Mouse (Mus musculus): ENCODE results near the gene Rgs7. TPM values are rescaled to one million over a fixed set of nuclear protein-coding genes. Genes with fewer than 3 reads are reported as not detected.

Rgs7 gene
- polyA plus RNA-seq, 1 experiment from 2014 or later: 0.96 TPM

DNA sequence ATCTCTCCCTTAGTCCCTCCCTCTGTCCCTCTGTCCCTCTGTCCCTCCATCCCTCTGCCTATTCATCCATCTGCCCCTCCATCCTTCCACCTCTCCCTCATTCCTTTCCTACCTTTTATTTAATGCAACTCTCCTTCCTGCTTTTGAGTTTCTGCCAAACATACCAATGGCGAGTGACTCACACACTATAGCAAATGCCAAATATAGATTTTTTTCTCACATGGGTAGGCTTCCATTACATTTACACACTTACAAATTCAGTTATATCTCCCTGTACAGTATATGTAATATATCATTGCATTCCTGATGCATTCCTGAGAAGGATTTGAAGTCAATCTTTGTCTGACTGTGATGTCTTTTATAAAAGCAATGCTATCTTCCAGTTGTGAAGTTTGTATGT is 202.2 kb downstream of the Rgs7 start:
- H3K9ac ChIP-seq (ENCODE audit: low read length): no peak overlapping the region
- H3K9me3 ChIP-seq (ENCODE audit: control insufficient read depth, low read length): no peaks in the 10 kb centered on the region
- DNase-seq (ENCODE audit: low spot score) (no peak), ATAC-seq (ENCODE audit: low FRiP score, low TSS enrichment) (no peak)
- no peak overlapping the region for H3K4me3 ChIP-seq (ENCODE audit: low read depth, low read length)
- H3K4me2 ChIP-seq (replicated peaks; ENCODE audit: low read depth): no peak overlapping the region
- TF ChIP-seq EP300 (optimal IDR thresholded peaks at IDR 0.05) (no peak), CTCF (IDR thresholded peaks at IDR 0.05; ENCODE audit: low read depth) (no peak)
- whole genome bisulfite sequencing: 51% methylated on average over 1 of the region's 1 CpGs
- no peak overlapping the region for H3K27ac ChIP-seq (replicated peaks)
- H3K36me3 ChIP-seq (ENCODE audit: control insufficient read depth, insufficient read depth, low read length): no peaks in the 10 kb centered on the region
- H3K27me3 ChIP-seq (ENCODE audit: control insufficient read depth, insufficient read depth, low read length): no peaks in the 10 kb centered on the region
- H3K4me1 ChIP-seq (replicated peaks; ENCODE audit: control insufficient read depth, insufficient read depth): no peaks in the 10 kb centered on the region

- H3K4me2 ChIP-seq (replicated peaks; ENCODE audit: low read depth): no peak overlapping the region
- no peak overlapping the region for H3K27ac ChIP-seq (replicated peaks)
- TF ChIP-seq CTCF (IDR thresholded peaks at IDR 0.05; ENCODE audit: low read depth) (no peak), EP300 (optimal IDR thresholded peaks at IDR 0.05) (no peak)
- ATAC-seq (ENCODE audit: low FRiP score, low TSS enrichment) (no peak), DNase-seq (ENCODE audit: low spot score) (no peak)
- H3K9ac ChIP-seq (ENCODE audit: low read length): no peak overlapping the region
- H3K4me1 ChIP-seq (replicated peaks; ENCODE audit: control insufficient read depth, insufficient read depth): no peaks in the 10 kb centered on the region
- H3K4me3 ChIP-seq (ENCODE audit: low read depth, low read length): no peak overlapping the region
- H3K27me3 ChIP-seq (ENCODE audit: control insufficient read depth, insufficient read depth, low read length): no peaks in the 10 kb centered on the region
- no peaks in the 10 kb centered on the region for H3K36me3 ChIP-seq (ENCODE audit: control insufficient read depth, insufficient read depth, low read length)
- H3K9me3 ChIP-seq (ENCODE audit: control insufficient read depth, low read length): no peaks in the 10 kb centered on the region
Observed at GRCm38 (mm10) chr1:175262341-175262740, 230.0 kb downstream of the Rgs7 start.

DNA sequence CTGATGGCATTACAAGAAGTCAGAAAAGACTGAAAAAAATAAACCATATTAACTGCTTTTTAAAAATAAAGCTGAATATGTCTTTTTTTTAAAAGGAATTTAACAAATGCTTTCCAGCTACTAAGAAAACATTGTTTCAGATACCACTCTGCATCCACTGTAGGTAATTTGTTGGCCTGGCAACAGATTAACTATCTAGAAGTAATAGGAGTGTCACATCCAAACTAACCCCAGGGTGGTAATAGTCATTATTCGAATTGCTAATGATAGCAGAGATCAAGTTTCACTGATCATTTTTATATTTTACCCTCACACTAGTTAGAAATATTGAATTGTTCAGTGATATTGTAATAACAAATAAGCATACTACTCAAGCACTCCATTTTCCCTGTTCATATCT is 232.9 kb downstream of the Rgs7 start:
- no peak overlapping the region for H3K27ac ChIP-seq (replicated peaks)
- DNase-seq (ENCODE audit: low spot score): no peak
- H3K4me1 ChIP-seq (replicated peaks; ENCODE audit: control insufficient read depth, insufficient read depth): no peaks in the 10 kb centered on the region
- no peak overlapping the region for H3K4me2 ChIP-seq (replicated peaks; ENCODE audit: low read depth)
- no peaks in the 10 kb centered on the region for H3K36me3 ChIP-seq (ENCODE audit: control insufficient read depth, insufficient read depth, low read length)
- 53% methylated on average over 1 of the region's 1 CpGs for WGBS
- no peak overlapping the region for H3K4me3 ChIP-seq (ENCODE audit: low read depth, low read length)
- no peaks in the 10 kb centered on the region for H3K9me3 ChIP-seq (ENCODE audit: control insufficient read depth, low read length)
- no peak overlapping the region for H3K9ac ChIP-seq (ENCODE audit: low read length)
- TF ChIP-seq EP300 (optimal IDR thresholded peaks at IDR 0.05) (no peak), CTCF (IDR thresholded peaks at IDR 0.05; ENCODE audit: low read depth) (no peak)
- H3K27me3 ChIP-seq (ENCODE audit: control insufficient read depth, insufficient read depth, low read length): no peaks in the 10 kb centered on the region
- no peak for ATAC-seq (ENCODE audit: low FRiP score, low TSS enrichment)

DNA sequence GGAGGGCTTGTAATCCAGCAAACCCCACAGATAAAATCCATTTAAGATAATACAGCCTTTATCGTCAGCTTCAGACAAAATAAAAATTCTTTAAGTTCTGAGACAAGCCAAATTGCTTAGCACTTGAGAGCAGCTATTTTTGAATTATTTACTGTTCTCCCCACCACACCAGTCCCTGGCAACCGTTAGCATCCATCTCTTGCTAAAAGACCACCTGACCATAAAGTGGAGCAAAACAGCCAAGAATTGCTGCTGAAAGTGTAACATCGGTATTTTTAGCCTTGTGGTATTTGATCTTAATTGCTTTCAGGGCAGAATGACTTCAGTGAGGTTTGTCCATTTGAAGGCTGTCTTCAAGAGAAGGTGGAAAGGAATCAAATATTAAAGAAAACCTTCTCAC is 237.1 kb downstream of the Rgs7 start:
- no peaks in the 10 kb centered on the region for H3K36me3 ChIP-seq (ENCODE audit: control insufficient read depth, insufficient read depth, low read length)
- no peaks in the 10 kb centered on the region for H3K27me3 ChIP-seq (ENCODE audit: control insufficient read depth, insufficient read depth, low read length)
- WGBS: 47% methylated on average over 3 of the region's 3 CpGs
- TF ChIP-seq EP300 (optimal IDR thresholded peaks at IDR 0.05): no peak
- TF ChIP-seq CTCF (IDR thresholded peaks at IDR 0.05; ENCODE audit: low read depth): no peak
- H3K27ac ChIP-seq (replicated peaks): no peak overlapping the region
- DNase-seq (ENCODE audit: low spot score) (no peak), ATAC-seq (ENCODE audit: low FRiP score, low TSS enrichment) (no peak)
- H3K9me3 ChIP-seq (ENCODE audit: control insufficient read depth, low read length): no peaks in the 10 kb centered on the region
- no peak overlapping the region for H3K9ac ChIP-seq (ENCODE audit: low read length)
- H3K4me3 ChIP-seq (ENCODE audit: low read depth, low read length): no peak overlapping the region
- no peaks in the 10 kb centered on the region for H3K4me1 ChIP-seq (replicated peaks; ENCODE audit: control insufficient read depth, insufficient read depth)
- no peak overlapping the region for H3K4me2 ChIP-seq (replicated peaks; ENCODE audit: low read depth)

DNA sequence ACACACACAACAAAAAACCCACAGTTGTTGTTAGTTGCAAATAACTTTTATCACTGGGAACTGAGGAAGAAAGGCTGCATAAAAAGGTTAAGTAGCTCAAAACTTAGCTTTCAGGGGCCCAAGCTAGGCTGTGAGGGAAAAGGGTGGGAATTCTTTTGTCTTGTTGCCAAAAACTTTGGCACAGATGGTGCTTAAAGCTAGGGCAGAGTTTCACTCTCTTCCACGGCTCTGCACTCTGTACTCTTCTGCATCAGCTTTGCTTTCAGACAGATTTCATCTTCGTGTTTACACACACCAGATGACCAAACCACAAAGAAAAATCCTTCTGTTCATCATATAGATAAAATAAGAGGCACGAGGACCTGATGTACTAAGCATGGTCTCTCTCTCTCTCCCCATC is 237.6 kb downstream of the Rgs7 start:
- Histone ChIP-seq H3K9me3 (ENCODE audit: control insufficient read depth, low read length) (no peaks in the 10 kb centered on the region), H3K36me3 (ENCODE audit: control insufficient read depth, insufficient read depth, low read length) (no peaks in the 10 kb centered on the region), H3K27me3 (ENCODE audit: control insufficient read depth, insufficient read depth, low read length) (no peaks in the 10 kb centered on the region), H3K9ac (ENCODE audit: low read length) (no peak overlapping the region), H3K4me1 (replicated peaks; ENCODE audit: control insufficient read depth, insufficient read depth) (no peaks in the 10 kb centered on the region), H3K4me3 (ENCODE audit: low read depth, low read length) (no peak overlapping the region), H3K27ac (replicated peaks) (no peak overlapping the region), H3K4me2 (replicated peaks; ENCODE audit: low read depth) (no peak overlapping the region)
- no peak for ATAC-seq (ENCODE audit: low FRiP score, low TSS enrichment)
- DNase-seq (ENCODE audit: low spot score): no peak
- TF ChIP-seq EP300 (optimal IDR thresholded peaks at IDR 0.05): no peak
- no peak for TF ChIP-seq CTCF (IDR thresholded peaks at IDR 0.05; ENCODE audit: low read depth)
- 25% methylated on average over 3 of the region's 3 CpGs for WGBS

DNA sequence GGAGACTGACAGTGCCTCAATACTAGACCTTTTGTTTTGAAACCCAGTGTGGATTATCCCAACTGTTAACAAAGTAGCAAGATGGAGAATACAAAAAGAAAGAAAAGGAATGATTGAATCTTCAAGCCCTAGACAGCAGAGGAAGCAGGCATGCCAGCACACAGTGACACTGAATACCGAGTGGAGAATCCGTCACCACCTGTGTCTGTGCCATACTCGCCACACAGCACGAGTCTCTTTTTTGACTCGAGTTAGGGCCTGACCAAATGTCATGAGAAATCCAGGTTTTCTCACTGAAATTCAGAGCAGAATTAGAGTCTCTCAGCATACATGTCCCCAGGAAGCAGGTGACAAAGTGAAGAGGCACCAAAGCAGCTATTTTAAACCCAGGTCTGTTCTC is 250.2 kb downstream of the Rgs7 start:
- WGBS: 71% methylated on average over 5 of the region's 5 CpGs
- Histone ChIP-seq H3K27me3 (ENCODE audit: control insufficient read depth, insufficient read depth, low read length) (no peaks in the 10 kb centered on the region), H3K4me3 (ENCODE audit: low read depth, low read length) (no peak overlapping the region), H3K36me3 (ENCODE audit: control insufficient read depth, insufficient read depth, low read length) (no peaks in the 10 kb centered on the region), H3K27ac (replicated peaks) (no peak overlapping the region), H3K4me2 (replicated peaks; ENCODE audit: low read depth) (no peak overlapping the region), H3K4me1 (replicated peaks; ENCODE audit: control insufficient read depth, insufficient read depth) (no peaks in the 10 kb centered on the region), H3K9me3 (ENCODE audit: control insufficient read depth, low read length) (no peaks in the 10 kb centered on the region), H3K9ac (ENCODE audit: low read length) (no peak overlapping the region)
- TF ChIP-seq CTCF (IDR thresholded peaks at IDR 0.05; ENCODE audit: low read depth) (no peak), EP300 (optimal IDR thresholded peaks at IDR 0.05) (no peak)
- no peak for ATAC-seq (ENCODE audit: low FRiP score, low TSS enrichment)
- no peak for DNase-seq (ENCODE audit: low spot score)

Measured in stomach, postnatal 0 days (tissue).